Mouse (Mus musculus) ovary, postnatal 36 days (tissue): ENCODE measurements around the gene Tfap4.
"Not testable (repeated sequence)": the region's sequence is repeated elsewhere in the genome, so short reads cannot be mapped to it uniquely, and the experiment has no call there.

Experiments
- DNase-seq: peaks from one replicate; pipeline ENCODE4 v3.0.0; 2022; ENCODE audit warnings: low spot score, mixed read lengths

Gene Tfap4

DNA sequence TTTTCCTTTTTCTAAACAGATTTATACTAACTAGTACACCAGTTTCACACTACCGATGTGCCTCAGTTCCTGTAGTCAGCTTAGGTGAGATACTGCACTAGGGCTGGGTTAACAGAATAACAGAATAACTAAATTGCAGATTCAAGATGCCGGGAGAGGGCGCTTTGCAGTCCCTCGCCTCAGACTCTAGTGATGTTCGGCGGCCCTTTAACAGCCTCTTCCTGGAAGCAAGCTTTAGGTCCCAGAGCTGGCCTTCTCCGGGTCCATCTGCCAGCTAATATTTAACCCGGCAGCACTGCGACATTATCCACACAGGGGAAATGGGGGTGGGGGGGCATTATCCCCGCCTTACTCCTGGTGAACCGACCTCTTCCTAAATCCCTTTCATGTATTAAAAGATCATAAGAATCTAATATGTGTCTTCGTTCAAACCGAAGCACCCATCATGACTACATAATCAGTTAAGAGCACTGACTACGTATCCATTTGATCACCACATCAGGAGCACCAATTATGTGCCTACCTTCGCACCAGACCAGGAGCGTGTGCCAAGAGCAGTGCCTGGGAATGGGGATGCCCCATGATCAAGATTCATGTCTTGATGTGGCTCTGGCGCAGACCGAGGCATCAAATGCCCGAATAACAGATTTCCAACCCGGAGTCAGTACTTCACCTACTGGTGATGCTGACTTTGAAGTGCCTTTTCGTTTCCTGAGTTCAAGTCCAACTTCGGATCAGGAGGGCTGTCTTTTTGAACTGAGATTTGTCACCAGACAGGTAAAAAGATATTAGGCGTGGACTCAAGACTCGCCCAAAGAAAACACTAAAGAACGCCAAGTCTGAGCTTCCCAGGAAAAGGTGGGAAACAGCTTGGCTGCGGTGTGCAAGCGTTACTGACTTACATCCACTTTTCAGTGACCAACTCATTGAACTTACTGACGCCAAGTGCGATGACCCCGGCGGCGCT, 33.5 kb upstream of the Tfap4 start:
- DNase-seq = peak; percentile 49

DNA sequence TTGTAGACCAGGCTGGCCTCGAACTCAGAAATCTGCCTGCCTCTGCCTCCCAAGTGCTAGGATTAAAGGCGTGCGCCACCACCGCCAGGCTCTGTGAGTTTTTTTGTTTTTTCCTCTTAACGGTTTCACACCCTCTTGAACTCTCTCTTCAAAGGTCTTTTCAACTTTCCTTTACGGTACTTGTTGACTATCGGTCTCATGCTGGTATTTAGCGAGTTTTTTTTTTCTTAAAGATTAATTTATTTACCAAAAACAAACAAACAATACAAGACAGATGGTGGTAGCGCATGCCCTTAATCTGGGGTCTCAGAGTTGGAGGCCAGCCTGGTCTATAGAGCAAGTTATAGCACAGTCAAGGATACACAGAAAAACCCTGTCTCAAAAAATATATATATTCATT, 30.6 kb upstream of the Tfap4 start:
- DNase-seq = no peak

DNA sequence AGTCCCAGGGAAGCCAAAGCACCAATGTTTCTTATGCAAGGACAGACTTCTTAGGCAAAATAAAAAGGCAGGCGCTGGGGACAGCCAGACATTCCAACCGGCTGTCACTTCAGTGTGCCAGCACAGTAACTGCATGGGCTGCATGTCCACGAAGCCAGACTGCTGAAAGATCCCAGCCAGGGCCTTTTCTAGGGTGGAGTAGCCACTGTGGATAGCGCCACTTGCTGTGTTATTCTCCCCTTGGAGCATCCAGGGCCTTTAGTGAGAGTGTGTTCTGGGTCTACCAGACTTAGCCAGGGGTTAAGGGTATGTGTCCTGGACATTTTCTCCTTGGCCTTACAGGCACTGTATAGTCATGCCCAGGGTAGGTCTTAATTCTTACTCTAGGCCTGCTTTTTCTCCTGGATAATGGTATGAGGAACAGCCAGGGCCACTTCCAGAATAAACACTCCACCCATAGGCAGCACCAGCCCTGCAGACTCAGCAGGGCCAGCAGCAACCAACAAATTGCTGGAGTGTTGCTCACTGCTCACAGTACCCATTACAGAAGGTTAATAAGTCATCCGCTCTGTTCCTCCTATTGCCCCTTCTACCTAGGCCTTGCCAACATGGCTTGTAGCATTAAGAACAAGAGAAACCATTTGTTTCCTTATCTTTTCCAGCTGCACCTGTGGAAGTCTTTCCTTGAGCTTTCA, 28.0 kb upstream of the Tfap4 start:
- DNase-seq = peak; percentile 13

DNA sequence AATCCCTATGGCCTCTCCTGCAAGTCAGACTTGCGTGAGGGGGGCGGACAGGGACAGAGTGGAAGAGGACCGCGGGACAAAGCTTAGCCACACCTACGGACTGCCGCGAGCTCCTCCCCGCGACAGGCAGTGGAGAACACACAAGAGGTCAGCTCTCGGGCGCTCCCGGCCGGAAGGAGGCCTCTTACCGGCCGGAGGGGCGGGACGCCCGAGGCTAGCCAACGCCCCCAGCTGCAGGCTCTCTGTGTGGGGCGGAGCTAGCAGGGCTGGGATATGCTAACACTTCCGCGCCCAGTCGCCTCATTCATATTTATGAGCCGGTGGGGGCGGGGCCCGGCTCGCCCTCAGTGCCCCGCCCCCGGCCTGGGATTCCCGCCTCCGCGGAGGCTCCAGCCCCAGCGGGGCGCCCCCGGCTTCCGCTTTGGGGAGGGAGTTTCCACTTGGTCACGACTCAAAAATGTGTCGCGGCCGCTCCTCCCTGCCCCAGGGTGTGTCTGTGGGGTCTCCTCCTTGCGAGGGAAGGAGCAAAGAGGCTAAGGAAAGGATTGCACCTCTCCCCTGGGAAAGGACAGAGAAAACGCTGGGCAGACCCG, 27.0 kb upstream of the Tfap4 start:
- peak; percentile 97 for DNase-seq

DNA sequence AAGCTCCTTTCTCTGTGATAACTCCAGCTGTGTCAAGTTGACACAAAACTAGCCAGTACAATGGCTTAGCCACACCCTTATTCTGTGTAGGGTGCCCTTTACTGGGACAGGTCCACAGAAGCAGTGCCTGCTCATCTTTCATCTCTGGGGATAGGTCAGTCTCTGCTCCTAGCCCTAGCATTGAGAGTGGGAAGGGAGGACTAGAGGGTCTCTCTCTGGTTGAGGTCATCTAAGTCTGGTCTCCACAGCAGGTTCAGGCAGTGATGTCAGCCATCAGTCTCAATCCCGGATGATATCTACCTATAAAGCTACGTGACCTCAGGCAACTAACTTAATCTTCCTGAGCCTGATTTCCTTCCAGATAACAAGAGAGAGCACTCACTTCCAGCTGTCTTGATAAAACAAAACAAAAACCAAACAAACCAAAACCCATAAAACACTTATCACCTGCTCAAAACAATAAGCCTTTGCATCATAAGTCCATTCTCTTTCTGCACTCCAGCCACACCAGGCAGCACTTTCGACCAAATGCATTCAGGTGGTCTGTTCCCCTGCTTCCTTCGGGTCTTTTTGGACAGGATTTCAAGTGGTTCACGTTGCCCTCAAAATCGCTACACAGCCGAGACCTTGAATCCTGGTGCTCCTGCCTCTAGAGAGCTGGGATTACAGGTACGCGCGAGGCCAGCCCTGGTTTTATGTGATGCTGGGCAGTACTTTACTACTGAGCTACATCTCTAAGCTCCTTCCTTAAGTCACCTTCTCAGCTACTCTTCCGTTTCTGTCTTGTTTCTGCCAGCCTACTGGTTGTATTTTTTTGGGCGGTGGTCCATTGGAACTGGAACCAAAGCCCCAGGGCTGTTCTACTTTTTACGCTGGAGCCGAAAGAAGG, 26.2 kb upstream of the Tfap4 start:
- no peak for DNase-seq

DNA sequence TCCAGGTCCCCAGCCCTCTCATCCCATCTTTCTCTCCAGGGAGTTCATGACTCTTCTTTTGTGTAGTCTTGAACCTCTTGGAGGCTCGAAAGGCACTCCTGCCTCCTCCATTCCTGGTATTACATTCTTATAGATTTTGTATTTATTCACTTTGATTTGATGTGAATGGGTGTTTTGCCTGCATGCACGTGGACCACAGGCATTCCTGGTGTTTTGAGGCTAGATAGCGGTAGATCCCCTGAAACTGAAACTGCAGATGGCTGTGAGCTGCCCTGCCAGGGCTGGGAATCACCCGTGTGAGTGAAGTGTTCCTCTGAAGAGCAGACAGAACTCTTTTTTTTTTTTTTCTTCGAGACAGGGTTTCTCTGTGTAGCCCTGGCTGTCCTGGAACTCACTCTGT, 24.8 kb upstream of the Tfap4 start:
- DNase-seq = no peak

DNA sequence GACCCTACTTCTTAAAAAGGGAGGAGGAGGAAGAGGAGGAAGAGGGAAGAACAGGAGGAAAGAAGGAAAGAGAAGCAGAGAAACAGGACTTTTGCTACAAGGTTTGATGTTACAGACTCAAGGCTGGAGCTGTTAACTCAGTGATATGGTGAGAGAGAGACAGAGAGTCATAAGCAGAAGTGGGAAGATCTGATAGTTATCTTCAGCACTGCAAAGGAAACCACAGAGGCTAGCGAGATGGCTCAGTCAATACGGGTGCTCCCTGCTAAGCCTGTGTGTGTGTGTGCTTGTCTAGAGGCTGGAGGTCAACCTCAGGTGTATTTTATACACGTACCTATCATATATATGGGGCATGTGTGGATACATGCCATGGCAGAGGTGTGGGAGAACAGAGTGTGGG, 24.2 kb upstream of the Tfap4 start:
- no peak for DNase-seq

DNA sequence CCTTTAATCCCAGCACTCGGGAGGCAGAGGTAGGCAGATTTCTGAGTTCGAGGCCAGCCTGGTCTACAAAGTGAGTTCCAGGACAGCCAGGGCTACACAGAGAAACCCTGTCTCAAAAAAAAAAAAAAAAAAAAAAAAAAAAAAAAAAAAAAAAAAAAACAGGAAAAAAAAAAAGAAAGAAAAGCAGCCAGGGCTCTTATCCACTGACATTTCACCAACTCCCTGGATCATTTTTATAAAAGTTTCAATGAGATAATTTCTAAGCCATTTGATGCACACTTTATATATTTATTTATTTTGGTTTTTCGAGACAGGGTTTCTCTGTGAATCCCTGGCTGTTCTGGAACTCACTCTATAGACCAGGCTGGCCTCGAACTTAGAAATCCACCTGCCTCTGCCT, 21.5 kb upstream of the Tfap4 start:
- not testable (repeated sequence) for DNase-seq

DNA sequence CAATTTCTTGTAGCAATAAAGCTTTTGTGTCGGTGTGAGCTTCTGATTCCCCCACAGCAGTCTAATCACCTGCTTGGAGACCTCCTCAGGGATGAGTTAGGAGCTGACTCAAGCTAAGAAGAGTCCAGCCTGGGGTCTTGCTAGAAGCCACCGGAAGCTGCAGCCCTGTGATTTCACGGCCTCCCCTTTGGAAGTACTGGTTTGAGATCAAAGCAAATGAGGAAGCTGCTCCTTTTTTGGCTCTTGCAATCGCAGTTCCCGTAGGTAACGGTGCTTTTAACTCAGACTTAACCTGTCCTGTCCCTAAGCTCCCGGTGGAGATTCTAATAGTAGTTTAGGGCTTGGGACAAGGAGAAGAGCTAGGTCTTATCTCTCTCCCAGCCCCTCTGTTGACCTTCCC, 19.0 kb upstream of the Tfap4 start:
- DNase-seq = no peak

DNA sequence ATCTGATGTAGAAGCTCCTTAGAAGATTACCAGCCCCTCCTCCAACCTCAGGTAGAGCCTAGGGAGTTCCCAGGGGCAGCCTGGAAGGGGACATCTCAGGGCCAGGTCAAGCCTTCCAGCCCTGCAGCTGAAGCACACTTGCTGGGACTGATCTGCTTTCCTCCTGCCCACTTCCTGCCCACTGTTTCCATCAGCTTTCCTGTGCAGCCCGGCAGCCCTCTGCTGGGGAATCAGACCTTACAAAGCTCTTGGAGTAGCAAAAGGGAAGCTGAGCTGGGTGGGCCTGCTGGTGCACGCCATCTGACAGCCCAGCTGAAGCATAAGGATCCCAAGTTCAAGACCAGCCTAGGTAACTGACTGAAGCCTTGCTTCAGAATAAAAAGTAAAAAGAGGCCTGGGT, 17.2 kb upstream of the Tfap4 start:
- DNase-seq = no peak

DNA sequence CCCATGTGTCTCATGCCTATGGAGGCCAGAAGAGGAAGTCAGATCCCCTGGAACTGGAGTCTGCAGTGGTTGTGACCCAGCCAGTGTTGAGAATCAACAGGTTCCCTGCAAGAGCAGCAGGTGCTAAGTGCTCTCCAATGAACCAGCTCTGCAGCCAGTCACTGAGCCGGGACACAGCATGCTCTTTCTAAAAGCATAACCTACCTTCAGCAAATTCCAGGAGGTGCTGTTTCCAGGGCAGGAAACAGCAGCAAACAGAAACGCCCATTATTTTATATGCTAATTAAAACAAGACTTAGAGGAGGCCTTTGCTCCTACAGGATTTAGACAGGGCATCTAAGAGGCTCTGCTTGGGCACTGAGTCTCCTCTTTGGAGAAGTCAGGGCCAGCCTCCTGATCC, 16.4 kb upstream of the Tfap4 start:
- DNase-seq = no peak

DNA sequence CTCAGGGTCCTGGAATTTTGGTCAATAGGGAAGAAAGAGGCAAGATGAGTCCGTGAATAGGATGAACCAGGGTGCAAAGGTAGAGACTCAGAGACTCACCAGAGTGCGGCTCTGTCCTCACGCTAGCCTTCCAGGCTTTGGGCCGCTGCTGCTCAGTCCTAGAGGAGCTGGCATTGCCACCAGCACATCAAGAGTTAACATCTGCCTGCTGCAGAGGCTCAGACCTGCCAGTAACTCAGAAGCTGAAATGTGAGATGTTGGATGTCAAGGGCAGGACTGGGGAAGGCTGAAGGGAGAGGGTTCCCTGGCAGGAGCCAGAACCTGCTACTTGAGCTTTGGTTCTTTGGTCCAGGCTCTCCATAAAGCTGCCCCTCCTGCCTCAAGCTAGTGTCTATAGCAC, 11.1 kb upstream of the Tfap4 start:
- no peak for DNase-seq

DNA sequence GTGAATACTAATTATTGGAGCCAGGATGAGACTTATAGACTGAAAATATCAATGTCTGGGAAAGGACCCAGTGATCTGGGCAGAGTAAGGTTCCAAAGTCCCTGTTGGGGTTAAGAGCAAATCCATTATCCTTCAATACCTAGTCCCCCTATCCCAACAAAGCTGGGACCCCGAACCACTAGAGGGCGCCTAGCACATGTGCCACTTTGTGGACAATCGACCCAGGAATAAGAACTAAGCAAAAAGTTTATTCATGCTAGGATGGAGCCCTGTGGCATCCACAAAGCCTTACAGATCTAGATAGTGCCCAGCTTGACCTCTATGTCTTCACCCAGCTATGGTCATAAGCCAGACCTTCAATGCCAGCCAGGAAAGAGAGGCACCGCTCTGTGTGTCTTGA, 8.3 kb upstream of the Tfap4 start:
- DNase-seq = peak; percentile 82

DNA sequence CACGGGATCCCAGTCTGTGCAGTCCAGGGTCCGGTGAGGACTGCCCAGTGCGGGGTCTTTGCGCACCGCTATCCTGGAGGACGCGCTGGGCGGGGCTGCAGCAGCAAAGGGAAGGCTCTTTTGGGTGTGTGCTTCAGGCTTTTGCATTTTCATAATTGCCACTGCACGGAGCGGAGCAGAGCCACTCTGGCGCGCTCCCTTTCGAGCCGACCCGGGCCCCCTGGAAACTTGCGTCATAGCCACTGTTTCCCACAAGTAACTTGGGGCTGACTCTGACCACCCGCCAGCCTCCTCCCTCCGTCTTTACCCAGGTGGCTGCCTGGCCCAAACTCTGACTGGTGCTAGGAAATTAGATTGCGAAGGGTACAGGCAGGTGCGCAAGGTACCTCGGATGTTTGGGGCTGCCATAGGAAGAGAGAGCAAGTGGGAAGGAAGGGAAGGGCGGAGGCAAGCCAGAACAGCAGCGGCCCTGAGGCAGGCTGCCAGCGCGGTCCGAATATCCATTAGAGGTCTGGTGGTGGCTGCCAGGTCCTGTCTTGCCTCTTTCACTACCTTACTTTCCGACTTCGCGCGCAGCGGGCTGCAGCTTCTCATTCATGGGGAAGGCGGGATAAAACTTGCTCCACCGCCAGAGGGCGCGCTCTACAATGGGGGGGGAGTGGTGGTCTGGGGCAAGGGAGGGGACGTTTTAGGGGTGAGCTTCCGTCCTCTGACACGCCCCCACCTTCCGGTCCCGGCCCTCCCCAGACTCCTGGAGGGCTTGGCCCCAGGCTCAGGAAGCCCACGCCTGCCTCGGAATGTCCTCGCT, 695 bp upstream of the Tfap4 start:
- DNase-seq = peak; percentile 70

DNA sequence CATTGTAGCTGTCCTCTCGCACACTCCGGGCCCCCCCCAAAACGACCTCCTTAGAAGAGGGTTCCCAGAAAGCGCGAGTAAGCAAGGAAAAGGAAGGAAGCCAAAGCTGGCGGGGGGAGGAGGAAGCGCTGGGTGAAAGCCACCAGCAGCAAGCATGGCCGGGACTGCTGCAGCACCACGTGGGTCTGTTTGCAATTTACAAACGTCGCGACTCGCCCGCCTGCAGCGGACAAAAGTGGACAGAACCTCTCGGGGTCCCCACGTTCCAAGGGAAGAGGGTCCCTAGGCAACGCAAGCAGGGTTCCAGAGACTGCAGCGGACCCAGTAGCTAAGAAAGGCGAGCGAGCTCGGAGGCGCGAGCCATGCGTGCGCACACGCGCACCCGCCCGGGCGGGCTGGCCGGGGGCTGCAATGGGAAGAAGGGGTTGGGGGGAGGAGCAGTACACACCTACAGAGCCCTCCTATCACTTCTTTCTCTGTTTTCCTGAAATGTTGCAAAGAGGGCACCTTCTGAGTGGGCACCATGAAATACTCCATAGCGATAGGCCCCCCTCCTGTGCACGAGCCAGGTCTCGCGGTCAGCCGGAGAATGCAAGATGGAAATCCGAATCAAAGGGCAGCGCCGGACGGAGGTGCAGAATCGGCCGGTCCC, 548 bp downstream of the Tfap4 start:
- peak; percentile 68 for DNase-seq

DNA sequence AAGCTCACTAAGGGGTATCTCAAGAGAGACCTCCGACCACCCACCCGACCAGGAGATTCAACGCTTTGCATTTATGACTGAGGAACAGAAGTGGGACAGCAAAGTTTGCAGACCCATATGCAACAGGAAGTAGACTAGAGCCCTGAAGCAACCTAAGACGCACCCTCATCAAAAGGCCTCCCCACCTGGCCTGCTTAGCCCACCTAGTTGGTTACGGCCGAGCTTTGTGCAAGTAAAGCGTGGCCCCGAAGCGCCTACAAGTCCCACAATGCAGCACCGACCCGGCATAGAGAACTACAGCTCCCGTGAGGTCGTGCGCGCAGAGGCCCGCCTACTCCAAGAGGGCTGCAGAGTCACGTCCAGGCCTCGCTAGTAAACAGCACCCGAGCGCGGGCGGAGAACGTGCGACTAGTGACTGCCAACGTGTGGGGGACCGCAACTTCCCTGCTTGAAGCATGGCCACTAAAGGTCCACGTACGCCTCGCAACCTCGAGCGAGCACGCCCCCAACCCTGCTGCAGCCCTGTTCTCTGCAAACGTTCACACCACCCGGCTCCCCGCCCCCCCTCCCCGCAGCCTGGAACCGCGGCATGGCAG, 1.2 kb downstream of the Tfap4 start:
- peak; percentile 89 for DNase-seq

DNA sequence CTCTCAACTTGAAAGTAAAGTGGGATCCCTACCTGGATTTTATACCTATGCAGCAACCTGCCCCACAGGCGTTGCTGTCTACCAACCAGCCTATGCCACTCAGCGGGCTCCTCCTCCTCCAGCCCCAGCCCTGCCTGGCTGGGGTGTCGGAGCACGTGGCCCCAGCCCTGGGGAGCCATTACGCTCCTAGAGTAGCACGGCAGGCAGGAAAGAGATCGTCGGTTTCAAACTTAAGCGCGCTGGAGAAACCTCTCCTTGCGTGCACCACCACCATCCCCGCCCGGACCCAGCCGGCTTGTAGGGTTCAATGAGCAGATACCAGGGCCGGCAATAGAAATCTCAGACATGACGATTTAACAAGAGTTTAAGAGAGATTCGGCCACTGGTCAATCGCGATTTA, 1.7 kb downstream of the Tfap4 start:
- peak; percentile 70 for DNase-seq

DNA sequence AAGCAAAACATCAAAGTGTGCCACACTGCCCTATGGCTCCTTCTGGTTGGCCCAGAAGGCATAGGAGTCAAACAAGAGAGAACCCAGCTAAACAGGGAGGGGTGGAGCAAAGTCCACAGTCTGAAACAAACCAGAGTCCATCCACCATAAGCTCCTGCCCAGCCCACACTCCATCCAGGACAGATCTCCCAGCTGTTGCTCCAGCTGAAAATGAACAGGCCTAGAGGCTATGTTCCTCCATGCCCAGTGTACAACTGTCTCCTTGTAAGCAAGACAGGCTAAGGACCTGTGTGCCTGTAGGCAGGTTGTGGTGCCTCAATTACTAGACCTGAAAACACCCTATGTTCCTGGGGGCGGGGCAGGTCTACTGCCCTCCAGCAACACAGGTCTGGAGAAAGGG, 2.6 kb downstream of the Tfap4 start:
- no peak for DNase-seq

DNA sequence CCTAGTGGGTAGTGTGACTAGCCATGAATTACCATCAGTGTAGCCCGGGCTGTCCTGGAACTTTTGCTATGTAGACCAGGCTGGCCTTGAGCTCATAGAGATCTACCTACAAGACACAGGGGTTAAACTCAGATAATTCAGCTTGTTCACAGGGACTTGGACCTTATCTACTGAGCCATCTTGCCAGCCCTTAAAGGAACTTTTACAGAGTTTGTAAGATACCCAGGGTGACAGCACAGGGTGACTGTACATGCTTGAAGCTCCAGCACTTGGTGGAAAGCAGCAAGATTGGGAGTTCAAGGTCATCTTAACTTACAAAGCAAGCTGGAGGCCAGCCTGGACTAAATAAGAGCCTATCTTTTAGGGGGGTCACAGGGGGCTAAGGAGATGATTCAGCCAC, 4.1 kb downstream of the Tfap4 start:
- no peak for DNase-seq
